Mouse (Mus musculus): ENCODE measurements around the gene Ano2. TPM values are rescaled to one million over a fixed set of nuclear protein-coding genes. Genes with fewer than 3 reads are reported as not detected.

Ano2 gene
- polyA plus RNA-seq, 2 experiments from 2014 or later = not detected

DNA sequence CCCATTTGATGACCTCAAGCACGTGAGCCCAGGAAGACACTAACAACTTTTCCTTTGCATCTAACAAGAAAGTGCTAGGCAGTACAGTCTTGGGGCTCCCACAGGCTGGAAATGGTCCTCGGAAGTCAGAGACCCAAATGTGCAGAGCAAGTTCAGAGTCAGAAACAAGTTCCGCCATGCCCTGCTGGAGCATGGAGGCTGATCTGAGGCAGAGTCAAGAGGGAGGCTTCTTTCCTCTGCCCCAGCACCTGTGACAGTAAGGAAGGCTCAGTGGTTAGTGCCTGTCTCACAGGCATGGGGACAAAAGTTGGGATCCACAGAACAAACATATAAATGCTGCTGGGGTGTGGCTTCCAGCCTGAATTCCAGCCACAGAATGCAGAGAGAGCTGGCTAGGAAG lies 390.3 kb downstream of the Ano2 start:
- no peak for ATAC-seq

DNA sequence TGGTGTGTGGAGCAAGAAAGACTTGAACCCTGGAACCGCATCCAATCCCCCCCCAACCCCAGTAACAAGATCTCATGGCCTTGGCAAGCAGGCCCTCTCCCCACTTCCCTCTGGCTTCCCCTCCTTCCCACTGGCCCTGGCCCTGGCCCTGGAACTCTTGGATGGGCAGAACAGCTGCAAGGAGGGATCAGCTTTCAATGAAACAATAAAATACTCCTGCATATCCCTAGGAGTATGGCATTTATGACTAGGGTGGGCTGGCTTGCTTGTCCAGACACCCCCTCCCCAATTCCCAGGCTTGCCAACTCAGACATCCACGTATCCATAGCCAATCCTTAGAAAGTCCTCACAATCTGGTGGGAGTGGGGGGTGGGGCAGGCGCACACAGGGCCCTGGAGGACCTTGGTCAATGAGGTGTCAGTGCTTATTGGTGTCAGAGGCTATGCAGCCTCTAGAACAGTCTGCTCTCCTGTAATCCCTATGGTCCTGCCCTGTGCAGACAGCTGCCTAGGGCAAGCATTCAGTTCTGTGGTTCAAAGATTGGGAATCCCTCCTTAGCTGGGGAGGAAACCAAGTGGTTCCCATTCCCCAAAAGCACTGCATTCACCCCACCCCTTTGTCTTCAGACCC lies 396.2 kb downstream of the Ano2 start:
- ATAC-seq = no peak

DNA sequence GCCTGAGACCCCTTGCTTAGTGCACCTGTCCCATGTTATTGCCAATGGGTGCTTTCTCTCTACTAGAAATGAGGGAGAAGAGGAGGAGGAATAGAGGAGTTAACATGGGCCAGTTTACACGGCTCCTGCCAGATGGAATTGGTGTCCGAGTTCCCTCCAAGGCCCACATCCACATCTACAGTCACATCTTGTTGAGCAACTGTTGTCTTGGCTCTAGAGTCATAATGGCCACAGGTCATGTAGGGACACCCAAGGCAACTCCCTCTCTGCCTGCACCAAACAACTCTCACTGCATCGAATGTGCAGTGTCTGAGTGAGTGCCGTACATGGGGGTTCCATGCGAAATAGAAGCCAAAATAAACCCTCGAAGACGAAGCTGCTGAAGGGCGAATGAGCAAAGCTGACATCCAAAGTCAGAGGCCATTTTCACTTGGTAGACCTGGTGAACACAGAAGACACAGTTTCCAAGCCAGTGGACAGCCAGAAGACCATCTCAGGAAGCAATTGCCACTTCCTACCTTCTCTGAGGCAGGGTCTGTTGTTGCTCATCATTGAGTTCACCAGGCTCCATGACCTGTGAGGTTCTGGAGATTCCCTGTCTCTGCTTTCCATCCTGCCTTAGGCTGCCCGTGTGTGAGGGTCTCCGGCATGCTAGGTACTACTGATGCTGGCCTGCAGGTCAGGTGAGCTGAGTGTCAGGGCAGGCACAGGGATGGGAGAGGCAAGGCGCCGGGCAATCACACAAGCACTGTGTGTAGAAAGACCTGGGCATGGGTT lies 398.5 kb downstream of the Ano2 start:
- no peak for ATAC-seq

Other genes with a start within 250 kb of the Ano2 start
- gene Cd9, start 195.6 kb upstream of the Ano2 start, polyA plus RNA-seq (2017; shearing (Covaris generic)) = 100 to 1,000 TPM in 1 of 2 experiments, 10 to 100 TPM in 1; 73.3 to 104 TPM
- under 1 TPM in 1 of 2 experiments, not detected in 1; 0.20 TPM for gene Vwf, start 143.6 kb upstream of the Ano2 start, polyA plus RNA-seq (2017; shearing (Covaris generic))